Mouse (Mus musculus): ENCODE data around the gene Cyth1. TPM values are rescaled to one million over a fixed set of nuclear protein-coding genes. Genes with fewer than 3 reads are reported as not detected.

The Cyth1 gene
- polyA plus RNA-seq, 1 experiment from 2014 or later, result 9.3 TPM

DNA sequence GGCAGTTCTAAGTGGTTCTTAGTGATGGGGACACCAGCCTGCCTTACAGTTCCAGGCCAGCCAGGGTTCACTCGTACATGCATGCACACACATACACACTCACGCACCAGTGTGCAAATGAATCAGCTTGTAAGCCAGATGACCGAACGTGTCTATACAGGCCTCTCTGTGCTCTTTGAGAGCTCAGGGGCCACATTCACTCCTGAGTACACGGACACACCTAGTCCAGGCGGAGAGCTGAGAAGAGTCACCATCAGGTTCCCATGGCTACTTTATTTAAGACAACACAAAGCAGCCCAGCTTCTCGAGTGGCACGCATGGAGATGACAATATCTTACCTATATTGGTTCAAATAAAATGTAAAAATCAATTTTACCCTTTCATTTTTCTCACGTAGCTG is 38.0 kb upstream of the Cyth1 start:
- no peak for DNase-seq (ENCODE audit: low spot score)
- Histone ChIP-seq H3K4me1 (replicated peaks; ENCODE audit: control insufficient read depth, insufficient read depth, low read length) (peaks cover 18% of the 10 kb centered on the region), H3K27me3 (replicated peaks; ENCODE audit: control insufficient read depth, insufficient read depth, low read length) (no peaks in the 10 kb centered on the region), H3K4me3 (ENCODE audit: low read depth, low read length) (no peak overlapping the region), H3K36me3 (ENCODE audit: control insufficient read depth, insufficient read depth, low read length) (peaks cover 62% of the 10 kb centered on the region), H3K4me2 (ENCODE audit: low read length) (no peak overlapping the region), H3K27ac (ENCODE audit: low read depth) (no peak overlapping the region), H3K9me3 (ENCODE audit: control insufficient read depth, low read length) (no peaks in the 10 kb centered on the region), H3K9ac (ENCODE audit: low read length) (no peak overlapping the region)
- 87% methylated on average over 9 of the region's 9 CpGs for WGBS
- ATAC-seq (replicated peaks; ENCODE audit: low FRiP score, low TSS enrichment, low read depth), result no peak

DNA sequence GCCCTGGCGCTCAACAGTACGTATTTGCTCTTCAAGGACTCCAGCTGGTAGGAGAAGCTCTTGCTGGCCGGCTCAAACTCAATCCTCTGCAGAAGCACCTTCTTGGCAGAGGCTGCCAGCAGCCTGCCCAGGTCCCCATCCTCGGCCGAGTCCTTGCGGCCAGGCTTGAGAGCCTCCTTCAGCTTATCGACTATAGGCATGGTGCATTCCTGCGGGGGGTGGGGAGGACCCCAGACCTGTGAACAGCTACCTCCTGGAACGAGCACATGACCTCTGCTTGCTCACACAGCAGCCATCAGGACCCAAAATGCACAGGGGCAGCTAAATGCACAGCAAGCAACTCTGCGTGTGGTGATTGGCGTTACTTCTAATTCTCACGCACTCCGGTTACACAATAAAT is 37.4 kb upstream of the Cyth1 start:
- no peak for DNase-seq (ENCODE audit: low spot score)
- peaks cover 68% of the 10 kb centered on the region for H3K36me3 ChIP-seq (ENCODE audit: control insufficient read depth, insufficient read depth, low read length)

DNA sequence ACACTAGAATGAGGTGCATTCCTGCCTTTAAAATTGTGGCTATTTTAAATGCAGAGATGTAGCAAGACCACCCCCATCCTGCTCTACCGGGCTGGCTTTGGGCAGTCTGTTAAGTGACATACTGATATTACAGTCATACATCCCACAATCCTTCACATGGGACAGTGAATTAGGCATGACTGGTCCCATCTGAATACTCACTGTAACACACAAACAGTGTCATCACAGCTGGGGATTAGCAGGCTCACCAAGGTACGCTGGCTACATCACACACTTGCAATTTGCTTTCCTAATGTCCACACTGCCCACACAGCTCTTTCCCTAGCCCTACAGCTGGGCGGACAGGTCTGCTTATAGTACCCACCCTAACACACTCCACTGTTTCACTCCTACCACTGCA is 31.8 kb upstream of the Cyth1 start:
- WGBS, result 93% methylated on average over 3 of the region's 3 CpGs
- H3K4me1 ChIP-seq (replicated peaks; ENCODE audit: control insufficient read depth, insufficient read depth, low read length), result no peaks in the 10 kb centered on the region
- no peaks in the 10 kb centered on the region for H3K9me3 ChIP-seq (ENCODE audit: control insufficient read depth, low read length)
- peaks cover 99% of the 10 kb centered on the region for H3K36me3 ChIP-seq (ENCODE audit: control insufficient read depth, insufficient read depth, low read length)
- ATAC-seq (replicated peaks; ENCODE audit: low FRiP score, low TSS enrichment, low read depth) (no peak), DNase-seq (ENCODE audit: low spot score) (no peak)
- H3K27ac ChIP-seq (ENCODE audit: low read depth), result no peak overlapping the region
- H3K9ac ChIP-seq (ENCODE audit: low read length), result no peak overlapping the region
- no peaks in the 10 kb centered on the region for H3K27me3 ChIP-seq (replicated peaks; ENCODE audit: control insufficient read depth, insufficient read depth, low read length)
- H3K4me3 ChIP-seq (ENCODE audit: low read depth, low read length), result no peak overlapping the region
- no peak overlapping the region for H3K4me2 ChIP-seq (ENCODE audit: low read length)

More for the DNA sequence above, 37.4 kb upstream of the Cyth1 start:
- Histone ChIP-seq H3K9ac (ENCODE audit: low read length) (no peak overlapping the region), H3K4me2 (ENCODE audit: low read length) (no peak overlapping the region), H3K27me3 (replicated peaks; ENCODE audit: control insufficient read depth, insufficient read depth, low read length) (no peaks in the 10 kb centered on the region), H3K4me1 (replicated peaks; ENCODE audit: control insufficient read depth, insufficient read depth, low read length) (peaks cover 17% of the 10 kb centered on the region), H3K4me3 (ENCODE audit: low read depth, low read length) (no peak overlapping the region), H3K27ac (ENCODE audit: low read depth) (no peak overlapping the region), H3K9me3 (ENCODE audit: control insufficient read depth, low read length) (no peaks in the 10 kb centered on the region)
- no peak for ATAC-seq (replicated peaks; ENCODE audit: low FRiP score, low TSS enrichment, low read depth)
- 90% methylated on average over 13 of the region's 13 CpGs for WGBS

DNA sequence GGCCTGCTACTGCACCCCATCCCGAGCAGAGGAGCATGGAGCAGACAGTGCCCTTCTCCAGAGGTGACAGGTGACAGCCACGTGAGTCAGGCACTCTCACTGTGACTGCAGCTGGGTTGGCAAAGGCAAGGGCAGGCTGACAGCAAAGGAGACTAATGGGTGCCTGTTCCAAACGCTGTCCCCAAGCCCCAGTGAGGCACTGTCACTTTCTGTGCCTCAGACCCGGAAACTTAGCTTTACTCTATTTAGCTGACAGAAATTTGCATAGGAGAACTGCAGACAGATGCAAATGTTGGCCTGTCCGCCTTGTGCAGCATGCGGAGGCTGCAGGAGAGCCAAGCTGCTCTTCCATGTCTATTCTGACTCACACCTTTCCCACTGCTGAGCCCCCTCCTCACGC is 27.9 kb upstream of the Cyth1 start:
- DNase-seq (ENCODE audit: low spot score) (no peak), ATAC-seq (replicated peaks; ENCODE audit: low FRiP score, low TSS enrichment, low read depth) (no peak)
- Histone ChIP-seq H3K4me2 (ENCODE audit: low read length) (no peak overlapping the region), H3K27ac (ENCODE audit: low read depth) (no peak overlapping the region), H3K4me1 (replicated peaks; ENCODE audit: control insufficient read depth, insufficient read depth, low read length) (no peaks in the 10 kb centered on the region), H3K36me3 (ENCODE audit: control insufficient read depth, insufficient read depth, low read length) (peaks cover 99% of the 10 kb centered on the region), H3K27me3 (replicated peaks; ENCODE audit: control insufficient read depth, insufficient read depth, low read length) (no peaks in the 10 kb centered on the region), H3K9ac (ENCODE audit: low read length) (no peak overlapping the region), H3K4me3 (ENCODE audit: low read depth, low read length) (no peak overlapping the region), H3K9me3 (ENCODE audit: control insufficient read depth, low read length) (no peaks in the 10 kb centered on the region)
- WGBS, result 85% methylated on average over 7 of the region's 7 CpGs

DNA sequence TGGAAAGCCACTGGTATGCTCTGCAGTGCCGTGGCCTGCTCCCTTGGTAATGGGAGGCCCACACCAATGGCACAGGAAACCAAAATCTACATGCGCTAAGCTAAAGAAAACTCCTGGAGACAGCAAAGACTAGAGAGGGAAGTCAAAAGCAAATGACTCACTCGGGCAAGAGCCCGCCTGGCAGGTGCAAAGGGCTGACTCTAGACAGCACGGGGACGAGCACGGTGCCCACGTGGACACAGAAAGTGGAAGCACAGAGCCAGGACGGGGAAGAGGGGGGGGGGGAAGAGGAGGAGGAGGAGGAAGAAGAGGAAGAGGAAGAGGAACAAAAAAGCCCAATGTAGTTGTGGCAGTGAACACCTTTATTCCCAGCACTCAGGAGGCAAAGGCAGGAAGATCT is 26.7 kb upstream of the Cyth1 start:
- Histone ChIP-seq H3K4me1 (replicated peaks; ENCODE audit: control insufficient read depth, insufficient read depth, low read length) (no peaks in the 10 kb centered on the region), H3K36me3 (ENCODE audit: control insufficient read depth, insufficient read depth, low read length) (peaks cover 98% of the 10 kb centered on the region), H3K4me3 (ENCODE audit: low read depth, low read length) (no peak overlapping the region), H3K9me3 (ENCODE audit: control insufficient read depth, low read length) (no peaks in the 10 kb centered on the region), H3K4me2 (ENCODE audit: low read length) (no peak overlapping the region), H3K27ac (ENCODE audit: low read depth) (no peak overlapping the region), H3K27me3 (replicated peaks; ENCODE audit: control insufficient read depth, insufficient read depth, low read length) (no peaks in the 10 kb centered on the region), H3K9ac (ENCODE audit: low read length) (no peak overlapping the region)
- 95% methylated on average over 9 of the region's 9 CpGs for WGBS
- no peak for ATAC-seq (replicated peaks; ENCODE audit: low FRiP score, low TSS enrichment, low read depth)
- no peak for DNase-seq (ENCODE audit: low spot score)

DNA sequence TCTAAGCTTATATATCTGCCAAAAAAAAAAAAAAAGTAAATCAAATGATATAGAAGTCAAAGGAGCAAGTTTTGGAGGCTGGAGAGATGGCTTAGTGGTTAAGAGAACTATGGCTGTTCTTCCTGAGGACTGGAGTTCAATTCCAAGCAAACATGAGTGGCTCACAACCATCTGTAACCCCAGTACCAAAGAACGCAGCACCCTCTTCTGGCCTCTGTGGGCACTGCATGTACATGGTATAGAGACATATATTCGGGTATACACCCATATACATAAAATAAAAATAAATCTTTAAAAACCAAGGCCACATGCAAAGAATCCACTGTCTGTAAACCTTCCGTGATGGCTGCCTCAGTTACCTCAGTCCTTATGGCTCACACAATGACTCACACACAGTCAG is 21.4 kb upstream of the Cyth1 start:
- H3K27me3 ChIP-seq (replicated peaks; ENCODE audit: control insufficient read depth, insufficient read depth, low read length), result no peaks in the 10 kb centered on the region
- ATAC-seq (replicated peaks; ENCODE audit: low FRiP score, low TSS enrichment, low read depth) (no peak), DNase-seq (ENCODE audit: low spot score) (peak; percentile 58)
- H3K9ac ChIP-seq (ENCODE audit: low read length), result no peak overlapping the region
- WGBS, result 92% methylated on average over 3 of the region's 3 CpGs
- no peaks in the 10 kb centered on the region for H3K9me3 ChIP-seq (ENCODE audit: control insufficient read depth, low read length)
- no peak overlapping the region for H3K27ac ChIP-seq (ENCODE audit: low read depth)
- no peak overlapping the region for H3K4me3 ChIP-seq (ENCODE audit: low read depth, low read length)
- H3K4me2 ChIP-seq (ENCODE audit: low read length), result no peak overlapping the region
- H3K36me3 ChIP-seq (ENCODE audit: control insufficient read depth, insufficient read depth, low read length), result peaks cover 98% of the 10 kb centered on the region
- H3K4me1 ChIP-seq (replicated peaks; ENCODE audit: control insufficient read depth, insufficient read depth, low read length), result no peaks in the 10 kb centered on the region

DNA sequence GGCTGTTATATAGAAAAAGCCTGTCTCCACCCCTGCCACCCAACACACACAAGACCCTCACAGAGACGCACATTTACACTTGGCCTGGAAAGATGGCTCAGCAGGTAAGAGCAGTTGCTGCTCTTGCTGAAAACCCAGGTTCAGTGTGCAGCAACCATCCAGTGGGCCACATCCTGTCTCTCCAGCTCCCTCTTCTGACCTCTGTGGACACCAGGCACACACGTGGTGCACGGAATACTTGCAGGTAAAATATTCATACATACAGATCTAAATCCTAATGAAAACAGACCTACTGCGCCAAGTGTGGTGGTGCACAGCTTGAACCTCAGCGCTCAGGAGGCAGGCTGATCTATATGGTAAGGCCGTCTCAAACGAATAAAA is 18.3 kb upstream of the Cyth1 start:
- no peaks in the 10 kb centered on the region for H3K4me1 ChIP-seq (replicated peaks; ENCODE audit: control insufficient read depth, insufficient read depth, low read length)
- DNase-seq (ENCODE audit: low spot score) (no peak), ATAC-seq (replicated peaks; ENCODE audit: low FRiP score, low TSS enrichment, low read depth) (no peak)
- H3K36me3 ChIP-seq (ENCODE audit: control insufficient read depth, insufficient read depth, low read length), result peaks cover 98% of the 10 kb centered on the region
- no peak overlapping the region for H3K9ac ChIP-seq (ENCODE audit: low read length)
- no peaks in the 10 kb centered on the region for H3K27me3 ChIP-seq (replicated peaks; ENCODE audit: control insufficient read depth, insufficient read depth, low read length)
- H3K4me3 ChIP-seq (ENCODE audit: low read depth, low read length), result no peak overlapping the region
- H3K9me3 ChIP-seq (ENCODE audit: control insufficient read depth, low read length), result no peaks in the 10 kb centered on the region
- H3K4me2 ChIP-seq (ENCODE audit: low read length), result no peak overlapping the region
- H3K27ac ChIP-seq (ENCODE audit: low read depth), result no peak overlapping the region
- 91% methylated on average over 7 of the region's 7 CpGs for WGBS

DNA sequence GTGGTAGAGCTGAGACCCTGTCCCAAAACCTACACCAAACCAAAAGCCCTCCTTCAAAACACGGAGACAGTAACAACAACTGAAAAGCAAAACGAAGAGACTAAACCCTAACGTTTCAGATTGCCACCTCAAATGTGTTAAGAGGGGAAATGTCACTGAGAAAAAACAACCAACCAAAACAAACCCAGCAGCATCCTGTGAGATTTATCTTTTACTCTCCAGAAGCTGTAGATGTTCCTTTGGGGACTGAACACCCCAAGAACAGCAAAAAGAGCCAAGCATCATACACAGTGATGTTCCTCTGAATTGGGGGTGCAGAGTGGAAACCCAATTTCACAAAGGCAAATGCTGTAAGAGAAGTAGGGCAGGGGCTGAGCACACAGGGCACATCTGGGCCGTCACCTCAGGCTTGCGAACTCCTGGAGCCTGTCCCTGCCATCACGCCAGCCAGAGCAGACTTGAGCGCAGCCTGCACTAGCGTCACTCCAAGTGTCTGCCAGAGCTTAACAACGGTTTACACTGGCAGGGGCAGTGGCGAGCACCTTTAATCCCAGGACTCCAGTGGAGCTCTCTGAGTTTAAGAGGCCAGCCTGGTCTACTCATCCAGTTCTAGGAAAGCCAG is 17.8 kb upstream of the Cyth1 start:
- Histone ChIP-seq H3K27me3 (replicated peaks; ENCODE audit: control insufficient read depth, insufficient read depth, low read length) (no peaks in the 10 kb centered on the region), H3K4me2 (ENCODE audit: low read length) (no peak overlapping the region), H3K9ac (ENCODE audit: low read length) (no peak overlapping the region), H3K9me3 (ENCODE audit: control insufficient read depth, low read length) (no peaks in the 10 kb centered on the region), H3K36me3 (ENCODE audit: control insufficient read depth, insufficient read depth, low read length) (peaks cover 98% of the 10 kb centered on the region), H3K4me1 (replicated peaks; ENCODE audit: control insufficient read depth, insufficient read depth, low read length) (no peaks in the 10 kb centered on the region), H3K4me3 (ENCODE audit: low read depth, low read length) (no peak overlapping the region), H3K27ac (ENCODE audit: low read depth) (no peak overlapping the region)
- WGBS, result 90% methylated on average over 10 of the region's 10 CpGs
- no peak for DNase-seq (ENCODE audit: low spot score)
- ATAC-seq (replicated peaks; ENCODE audit: low FRiP score, low TSS enrichment, low read depth), result no peak

DNA sequence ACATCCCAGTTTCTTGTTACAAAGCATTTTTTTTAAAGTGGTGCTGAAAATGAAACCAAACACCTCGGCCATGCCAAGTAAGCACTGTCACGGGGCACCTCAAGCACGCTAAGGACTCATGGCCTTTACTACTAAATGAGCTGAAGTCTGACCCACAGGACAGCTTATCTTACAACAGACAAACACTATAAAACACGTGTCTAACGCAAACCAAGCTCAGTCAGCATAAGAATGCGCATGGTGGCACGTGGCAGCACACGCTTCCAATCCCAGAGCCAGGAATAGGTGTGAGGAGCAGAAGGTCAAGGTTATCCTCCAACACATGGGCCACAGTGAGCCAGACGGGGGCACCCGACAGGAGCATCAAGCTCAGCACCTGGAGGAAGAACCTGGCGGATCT is 17.2 kb upstream of the Cyth1 start:
- 74% methylated on average over 11 of the region's 11 CpGs for WGBS
- H3K4me2 ChIP-seq (ENCODE audit: low read length), result no peak overlapping the region
- no peaks in the 10 kb centered on the region for H3K4me1 ChIP-seq (replicated peaks; ENCODE audit: control insufficient read depth, insufficient read depth, low read length)
- H3K27ac ChIP-seq (ENCODE audit: low read depth), result no peak overlapping the region
- no peaks in the 10 kb centered on the region for H3K9me3 ChIP-seq (ENCODE audit: control insufficient read depth, low read length)
- H3K27me3 ChIP-seq (replicated peaks; ENCODE audit: control insufficient read depth, insufficient read depth, low read length), result no peaks in the 10 kb centered on the region
- H3K4me3 ChIP-seq (ENCODE audit: low read depth, low read length), result no peak overlapping the region
- no peak for DNase-seq (ENCODE audit: low spot score)
- H3K9ac ChIP-seq (ENCODE audit: low read length), result no peak overlapping the region
- ATAC-seq (replicated peaks; ENCODE audit: low FRiP score, low TSS enrichment, low read depth), result no peak
- H3K36me3 ChIP-seq (ENCODE audit: control insufficient read depth, insufficient read depth, low read length), result peaks cover 99% of the 10 kb centered on the region

All from intestine, embryonic 14.5 days (tissue).